Mouse (Mus musculus): ENCODE results near the gene Kalrn. TPM values are rescaled to one million over a fixed set of nuclear protein-coding genes. Genes with fewer than 3 reads are reported as not detected.

Kalrn gene
- total RNA-seq (2021): 100 to 1,000 TPM; 419 to 451 TPM
- long read RNA-seq, experiment 1, full-length matches to known transcripts: 6 of 40 reads
- long read RNA-seq, experiment 1, partial matches to known transcripts: 10 of 40 reads
- long read RNA-seq, experiment 1, other reads (novel, unspliced or antisense): 24 of 40 reads
- long read RNA-seq, experiment 2, full-length matches to known transcripts: 3 of 58 reads
- long read RNA-seq, experiment 2, partial matches to known transcripts: 22 of 58 reads
- long read RNA-seq, experiment 2, other reads (novel, unspliced or antisense): 33 of 58 reads

GRCm38 (mm10) chr16:34573151-34573802, at the start of gene Kalrn:
TSS of gene Kalrn (minus strand) at chr16:34573532.
- DNase-seq (ENCODE audit: low spot score in 2 of 2): peak; percentile 89 to 90

DNA sequence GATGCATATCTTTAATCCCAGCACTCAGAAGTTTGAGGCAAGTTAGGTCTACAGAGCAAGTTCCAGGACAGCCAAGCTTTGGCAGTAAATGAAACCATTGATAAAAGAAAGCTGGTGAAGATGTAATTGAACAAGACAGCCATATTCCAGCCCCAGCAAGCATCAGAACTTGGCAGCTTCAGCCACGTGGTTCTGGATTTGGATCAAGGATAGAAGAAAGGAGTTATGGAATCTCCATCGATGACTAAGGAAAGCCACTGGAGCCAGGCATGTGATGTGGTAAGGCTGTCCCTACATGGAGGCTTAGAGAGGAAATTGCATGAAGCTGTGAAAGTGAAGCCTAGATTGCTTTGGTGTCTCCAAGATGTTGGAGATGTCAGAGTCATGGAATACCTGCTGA, 40.7 kb upstream of the Kalrn start:
- DNase-seq (ENCODE audit: low spot score in 2 of 2): no peak

DNA sequence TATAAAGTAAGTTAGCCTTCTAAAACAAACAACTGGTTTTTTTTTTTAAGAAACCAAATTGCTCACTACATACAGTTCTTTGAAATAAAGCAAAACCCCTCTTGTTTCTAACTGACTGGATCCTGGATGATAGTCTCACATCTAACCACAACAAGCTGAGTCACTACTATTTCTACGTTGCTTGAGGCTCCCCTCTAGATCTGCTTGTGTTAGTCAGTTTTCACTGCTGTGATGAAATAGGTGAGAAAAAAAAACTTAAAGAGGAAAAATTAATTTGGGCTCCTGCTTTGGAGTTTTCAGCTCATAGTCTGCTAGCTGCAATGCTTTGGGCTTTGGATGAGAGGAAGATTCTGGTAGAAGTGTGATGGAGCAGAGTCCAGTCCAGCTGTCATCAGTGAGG, 36.8 kb upstream of the Kalrn start:
- DNase-seq (ENCODE audit: low spot score in 2 of 2): no peak

DNA sequence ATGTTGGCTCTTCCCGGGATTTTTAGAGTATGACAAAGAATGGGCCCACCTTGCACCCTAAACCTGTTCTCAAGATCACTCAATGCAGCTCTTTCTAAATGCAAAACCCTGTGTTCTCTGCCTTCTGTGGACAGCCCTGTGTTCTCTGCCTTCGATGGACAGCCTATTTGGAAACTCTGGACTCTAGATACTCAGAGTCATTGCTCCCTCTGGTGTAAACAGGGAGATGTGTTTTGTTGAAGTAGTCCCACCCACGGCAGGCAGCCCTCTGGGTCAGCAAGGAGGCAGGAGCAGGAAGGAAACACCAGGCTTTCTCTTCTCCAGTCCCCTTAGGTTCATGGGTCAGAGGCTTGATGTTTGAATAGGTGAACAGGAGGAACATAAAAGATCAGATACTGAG, 32.3 kb upstream of the Kalrn start:
- DNase-seq (ENCODE audit: low spot score in 2 of 2): peak in 1 of 2 experiments; percentile 26

DNA sequence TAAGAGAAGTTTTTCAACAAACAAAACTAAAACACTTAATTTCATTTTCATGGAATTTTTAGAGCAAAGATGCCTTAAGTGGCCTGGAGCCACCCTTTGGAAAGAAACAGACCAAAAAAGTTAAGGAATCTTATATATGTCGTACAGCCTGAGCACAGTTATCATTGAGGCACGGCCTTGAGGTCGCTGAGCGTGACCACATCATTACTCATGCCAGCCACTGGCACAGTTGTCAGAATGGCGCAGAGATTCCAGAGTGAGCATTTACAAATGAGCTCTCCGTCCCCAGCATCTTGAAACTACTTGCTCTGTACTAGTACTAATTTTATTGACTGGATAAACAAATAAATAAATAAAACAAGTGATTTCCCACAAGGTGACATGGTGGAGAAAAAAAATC, 30.5 kb upstream of the Kalrn start:
- DNase-seq (ENCODE audit: low spot score in 2 of 2): no peak

GRCm38 (mm10) chr16:34603076-34603475, 29.7 kb upstream of the Kalrn start:
- DNase-seq (ENCODE audit: low spot score in 2 of 2): no peak

GRCm38 (mm10) chr16:34601954-34602353, 28.6 kb upstream of the Kalrn start:
- DNase-seq (ENCODE audit: low spot score in 2 of 2): no peak

DNA sequence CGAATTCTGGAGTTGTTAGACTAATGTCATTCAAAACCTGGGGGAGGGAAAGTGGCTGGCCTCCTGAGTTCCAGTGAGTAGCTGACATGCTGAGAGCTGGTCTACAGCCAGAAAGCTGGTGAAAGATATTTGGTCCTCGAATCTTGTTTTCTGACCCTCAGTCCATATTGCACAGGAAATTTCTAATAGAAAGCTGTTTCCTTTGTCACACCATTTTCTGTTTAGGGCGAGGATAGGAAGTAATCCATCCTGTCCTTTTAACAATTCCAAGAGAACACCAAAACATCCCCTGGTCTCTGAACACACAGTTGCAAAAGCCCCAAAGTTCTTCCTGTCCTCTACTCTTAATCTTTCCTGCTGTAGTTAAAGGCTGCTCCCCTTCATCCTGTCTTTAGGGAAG, 22.0 kb upstream of the Kalrn start:
- no peak for DNase-seq (ENCODE audit: low spot score in 2 of 2)

DNA sequence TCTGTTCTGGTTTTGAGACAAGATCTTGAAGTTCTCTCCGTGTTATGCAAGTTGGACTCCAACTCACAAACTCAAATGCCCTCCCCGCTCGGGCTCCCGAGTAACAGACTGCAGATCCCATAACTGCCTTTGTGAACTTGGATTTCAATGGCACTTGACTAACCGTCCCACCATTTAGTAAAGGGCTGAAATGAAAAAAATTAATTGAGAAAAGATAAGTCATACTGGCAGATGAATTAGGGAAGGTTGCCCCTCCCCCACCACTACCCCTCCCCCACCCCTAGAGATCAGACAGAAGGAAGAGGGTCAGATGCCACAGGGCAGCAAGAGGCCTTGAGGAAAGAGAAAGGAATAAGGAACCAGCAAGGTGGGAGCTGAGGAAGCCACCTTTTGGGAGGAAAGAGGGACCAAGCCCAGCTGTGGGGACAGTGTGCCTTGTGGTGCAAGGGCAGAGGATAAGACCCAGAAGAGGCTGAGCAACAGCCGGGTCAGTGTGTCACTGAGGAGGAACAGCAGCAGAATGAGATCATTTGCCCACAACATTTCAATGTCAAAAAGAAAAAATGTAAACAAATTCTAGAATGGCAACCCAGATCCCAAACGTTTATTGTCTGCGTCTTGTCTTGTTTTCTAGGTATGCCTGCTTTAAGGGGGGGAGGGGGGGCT, 21.4 kb upstream of the Kalrn start:
- DNase-seq (ENCODE audit: low spot score in 2 of 2): no peak

DNA sequence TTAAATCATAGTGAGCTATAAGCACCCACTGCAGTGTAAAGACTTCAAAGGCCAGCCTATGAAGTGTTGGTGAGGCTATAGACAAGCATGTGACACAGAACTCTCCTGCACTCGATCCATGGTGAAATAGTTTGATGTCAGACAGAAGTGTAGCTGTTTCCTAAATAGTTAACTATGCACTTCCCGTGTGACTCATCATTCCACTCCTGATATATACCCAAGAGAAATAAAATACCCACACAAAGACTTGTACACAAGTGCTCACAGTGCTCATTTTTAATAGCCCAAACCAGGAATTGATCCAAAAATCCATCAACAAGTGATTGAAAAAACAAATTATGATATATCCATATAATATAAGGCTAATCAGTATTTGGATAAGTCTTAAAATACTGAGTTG, 19.4 kb upstream of the Kalrn start:
- no peak for DNase-seq (ENCODE audit: low spot score in 2 of 2)

DNA sequence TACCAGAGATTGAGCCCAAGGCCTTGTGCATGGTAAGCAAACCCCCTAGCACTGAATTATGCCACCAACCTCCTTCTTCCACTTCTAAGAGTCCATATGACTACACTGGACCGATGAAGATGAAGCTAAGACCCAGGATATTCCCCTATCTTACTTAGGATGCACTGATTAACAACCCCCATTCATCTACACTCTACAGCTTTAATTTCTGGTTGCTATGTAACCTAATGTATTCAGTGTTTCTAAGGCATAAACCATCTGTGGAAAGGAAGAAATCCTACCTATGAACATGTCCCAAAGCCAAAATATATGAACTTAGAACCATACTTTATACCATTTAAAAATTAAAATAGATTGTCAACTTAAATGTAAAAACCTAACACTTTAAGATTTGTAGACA, 18.6 kb upstream of the Kalrn start:
- DNase-seq (ENCODE audit: low spot score in 2 of 2): no peak

DNA sequence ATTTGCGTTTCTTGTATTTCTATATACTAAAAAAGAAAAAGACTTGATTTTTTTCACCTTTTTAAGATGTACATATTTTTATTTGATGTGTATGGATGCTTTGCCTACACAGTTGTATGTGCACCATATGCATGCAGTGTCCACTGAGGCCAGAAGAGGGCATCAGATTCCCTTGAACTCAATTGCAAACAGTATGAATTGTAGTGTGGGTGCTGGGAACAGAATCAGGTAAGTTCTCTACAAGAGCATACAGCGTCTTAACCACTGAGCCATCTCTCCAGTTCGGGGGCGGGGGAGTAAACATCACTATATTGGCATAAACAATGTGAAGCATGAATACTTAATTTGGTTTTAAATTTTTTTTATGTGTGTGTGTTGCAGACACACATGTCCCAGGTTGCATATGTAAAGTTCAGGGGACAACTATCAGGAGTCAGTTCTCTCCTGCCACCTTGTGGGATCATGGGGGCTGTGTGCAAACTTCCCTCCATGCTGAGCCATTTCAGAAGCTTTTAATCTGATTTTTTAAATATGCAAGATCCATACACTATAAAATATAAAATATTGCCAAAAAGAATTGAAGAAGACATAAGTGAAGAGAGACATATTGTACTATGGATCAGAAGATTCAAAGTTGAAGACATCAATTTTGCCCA, 6.5 kb upstream of the Kalrn start:
- no peak for DNase-seq (ENCODE audit: low spot score in 2 of 2)

GRCm38 (mm10) chr16:34573856-34574491, 642 bp upstream of the Kalrn start:
- peak; percentile 54 to 56 for DNase-seq (ENCODE audit: low spot score in 2 of 2)

- DNase-seq (ENCODE audit: low spot score in 2 of 2): peak; percentile 39 to 46
Observed at GRCm38 (mm10) chr16:34572406-34573150, 754 bp downstream of the Kalrn start.

DNA sequence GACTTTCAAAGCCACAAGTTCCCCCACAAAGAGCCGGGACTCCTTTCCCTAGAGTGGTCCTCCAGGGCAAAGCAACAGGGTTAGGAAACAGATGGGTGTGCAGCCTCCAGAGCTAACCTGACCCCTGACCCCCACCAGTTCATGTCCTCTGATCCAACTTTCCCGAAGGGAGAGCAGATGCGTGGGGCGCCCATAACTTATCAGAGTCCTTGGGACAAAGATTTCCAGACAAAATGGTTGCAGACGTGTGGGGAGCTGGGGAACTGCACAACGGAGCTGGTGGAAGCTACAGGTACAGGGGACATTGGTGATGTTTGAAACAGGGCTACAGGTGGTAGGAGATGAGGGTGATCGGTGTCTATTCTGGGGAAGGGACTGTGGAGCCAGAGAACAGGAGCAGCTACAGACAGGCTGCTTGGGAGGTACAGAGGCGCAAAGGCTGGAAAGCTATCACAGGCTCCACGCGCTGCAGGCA, 1.4 kb downstream of the Kalrn start:
- no peak for DNase-seq (ENCODE audit: low spot score in 2 of 2)

DNA sequence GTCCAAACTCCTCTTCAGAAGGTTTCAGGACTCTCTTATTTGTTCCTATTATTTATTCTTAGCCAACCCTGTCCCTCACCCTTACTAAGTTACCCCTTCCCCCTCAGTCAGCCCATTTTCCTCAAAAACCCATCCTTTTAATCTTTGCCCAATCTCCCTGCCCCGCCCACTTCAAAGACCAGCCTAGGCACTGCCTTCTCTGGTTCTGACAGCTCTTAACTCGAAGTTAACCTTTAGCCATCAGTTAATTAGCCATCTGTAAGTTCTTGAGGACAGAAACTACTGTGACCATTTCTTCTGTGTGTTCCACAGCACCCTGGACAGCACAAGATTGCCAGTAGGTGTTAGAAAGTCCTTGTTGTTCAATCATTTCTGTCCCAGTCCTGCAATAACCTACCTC, 3.4 kb downstream of the Kalrn start:
- no peak for DNase-seq (ENCODE audit: low spot score in 2 of 2)

DNA sequence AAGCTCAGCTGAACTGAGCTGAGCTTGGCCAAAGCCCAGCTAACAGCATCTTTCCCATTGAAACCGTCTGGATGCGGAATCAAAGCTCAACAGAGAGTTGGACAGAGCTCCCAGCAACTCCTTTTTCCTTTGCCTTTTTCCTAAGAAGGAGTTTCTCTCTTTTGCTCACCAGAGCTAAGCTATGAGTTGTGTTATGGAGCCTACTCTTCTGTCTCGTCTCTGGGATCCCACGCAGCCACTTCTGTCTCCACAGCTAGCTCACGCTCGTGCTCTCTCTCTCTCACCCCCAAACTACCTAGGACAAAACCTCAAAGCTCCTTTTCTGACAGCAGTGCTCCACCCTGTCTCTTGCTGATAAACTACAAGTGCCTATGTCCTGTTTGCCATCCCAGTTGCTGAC, 4.5 kb downstream of the Kalrn start:
- no peak for DNase-seq (ENCODE audit: low spot score in 2 of 2)

DNA sequence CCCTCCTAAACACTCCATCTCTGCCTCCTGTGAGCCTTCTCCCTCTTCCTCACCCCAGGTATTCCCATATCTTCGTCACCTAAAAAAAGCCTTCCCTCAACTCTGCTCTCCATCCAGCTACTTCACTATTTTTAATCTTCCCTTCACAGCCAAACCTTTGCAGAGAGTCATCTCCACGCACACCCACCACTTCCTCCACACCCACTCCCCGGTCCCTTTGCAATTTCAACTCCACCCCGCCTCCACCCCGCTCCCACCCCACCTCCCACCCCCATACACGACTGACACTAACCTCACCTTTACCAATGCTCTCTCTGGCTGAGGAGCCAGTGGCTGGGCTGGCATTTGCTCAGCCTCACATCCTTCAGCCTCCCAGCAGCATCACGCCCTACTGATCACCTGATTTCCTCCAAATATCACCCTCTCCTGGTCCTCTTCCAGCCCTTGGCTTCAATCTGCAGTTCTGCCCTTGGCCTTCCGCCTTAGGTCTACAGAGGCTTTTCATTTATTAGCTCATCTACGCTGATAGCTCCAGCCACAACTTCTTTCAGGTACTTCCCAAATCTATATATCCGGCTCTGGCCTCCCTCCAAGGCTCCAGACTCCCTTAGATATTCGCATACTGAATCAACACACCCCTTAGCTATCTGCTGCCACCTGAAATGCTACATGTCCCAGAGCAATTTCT, 9.6 kb downstream of the Kalrn start:
- no peak for DNase-seq (ENCODE audit: low spot score in 2 of 2)

DNA sequence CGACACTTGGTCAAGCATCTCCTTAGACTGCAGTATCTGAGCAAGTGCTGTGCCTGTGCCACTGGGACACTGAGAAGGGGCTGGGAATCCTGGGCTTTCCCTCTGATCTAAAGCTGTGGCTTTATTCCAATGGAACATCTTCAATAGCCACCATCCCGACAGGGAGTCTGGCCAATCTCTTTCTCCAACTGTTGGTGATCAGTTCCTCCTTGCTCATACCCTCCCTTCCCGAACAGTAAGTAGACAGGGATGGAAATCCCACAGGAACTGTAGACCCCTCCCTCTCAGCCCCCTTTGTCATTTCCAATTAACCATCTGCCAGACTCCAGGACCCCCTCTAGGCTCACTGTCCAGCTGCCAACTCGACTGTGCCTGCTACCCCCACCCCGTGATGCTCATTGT, 11.6 kb downstream of the Kalrn start:
- DNase-seq (ENCODE audit: low spot score in 2 of 2): no peak

DNA sequence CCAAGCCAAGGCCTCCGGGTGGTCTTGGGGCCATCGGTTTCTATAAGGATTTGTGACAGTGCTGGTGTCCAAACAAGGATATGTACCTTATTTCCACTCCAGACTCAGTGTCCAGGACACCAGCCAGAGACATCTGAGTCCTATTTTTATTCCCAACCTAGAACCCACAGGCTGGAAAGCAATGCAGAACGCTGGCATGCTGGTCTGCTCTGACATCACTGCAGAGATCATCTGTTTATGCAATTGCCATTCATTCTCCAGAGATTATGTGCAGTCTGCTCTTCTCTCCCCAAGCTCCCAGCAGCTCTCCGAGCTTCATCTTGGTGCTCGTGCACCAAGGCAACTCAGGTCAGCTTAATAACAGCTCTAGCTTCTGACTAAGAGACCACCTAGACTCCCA, 12.5 kb downstream of the Kalrn start:
- peak in 1 of 2 experiments; percentile 62 for DNase-seq (ENCODE audit: low spot score in 2 of 2)
